Mouse (Mus musculus): ENCODE data around the gene Abcf2. TPM values are rescaled to one million over a fixed set of nuclear protein-coding genes. Genes with fewer than 3 reads are reported as not detected.

The Abcf2 gene
- polyA plus RNA-seq, 1 experiment from 2014 or later, result 153 TPM

DNA sequence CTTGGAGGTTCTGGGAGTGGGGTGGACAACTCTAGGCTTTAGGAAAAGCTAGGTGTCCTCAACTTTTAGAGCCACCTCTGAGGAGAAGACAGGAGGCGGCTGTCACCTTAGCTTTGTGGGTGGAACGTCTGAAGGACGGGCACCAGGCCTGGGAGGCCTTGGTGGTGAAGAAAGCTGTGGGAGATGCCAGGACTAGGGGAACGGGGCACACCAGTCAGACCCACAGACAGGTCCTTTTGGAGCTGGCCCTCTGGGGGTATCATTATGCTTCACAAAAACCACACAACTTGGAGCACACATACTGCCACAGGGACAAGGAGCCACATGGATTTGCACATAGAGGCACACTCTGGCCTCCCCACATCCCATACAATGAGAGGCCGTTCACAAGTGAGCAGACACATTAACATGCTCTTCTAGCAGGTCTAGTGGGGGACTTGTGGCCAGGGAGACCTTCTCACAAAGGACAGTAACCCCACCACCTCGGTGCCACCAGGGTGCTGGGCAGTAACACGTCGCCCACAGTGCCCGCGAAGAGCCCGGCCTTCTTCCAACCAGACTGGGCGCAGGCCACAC is 26.9 kb upstream of the Abcf2 start:
- no peaks in the 10 kb centered on the region for H3K36me3 ChIP-seq (ENCODE audit: control insufficient read depth, insufficient read depth, low read length)
- peak overlapping the region; percentile 51 for H3K4me3 ChIP-seq (ENCODE audit: low read depth, low read length)
- H3K4me1 ChIP-seq (replicated peaks; ENCODE audit: control insufficient read depth, insufficient read depth, low read length), result peaks cover 58% of the 10 kb centered on the region
- no peaks in the 10 kb centered on the region for H3K27me3 ChIP-seq (ENCODE audit: control insufficient read depth, insufficient read depth, low read length)
- DNase-seq (ENCODE audit: low spot score) (no peak), ATAC-seq (replicated peaks; ENCODE audit: low FRiP score) (no peak; the same call in 1 of the 2 replicates)
- H3K27ac ChIP-seq (ENCODE audit: low read depth, low read length), result peak overlapping the region; percentile 98
- H3K9ac ChIP-seq (ENCODE audit: low read length), result peak overlapping the region; percentile 86
- H3K4me2 ChIP-seq (ENCODE audit: low read depth, low read length, severe bottlenecking), result peak overlapping the region; percentile 71
- H3K9me3 ChIP-seq (ENCODE audit: control insufficient read depth, low read length), result no peaks in the 10 kb centered on the region
- 19% methylated on average over 12 of the region's 12 CpGs for WGBS

DNA sequence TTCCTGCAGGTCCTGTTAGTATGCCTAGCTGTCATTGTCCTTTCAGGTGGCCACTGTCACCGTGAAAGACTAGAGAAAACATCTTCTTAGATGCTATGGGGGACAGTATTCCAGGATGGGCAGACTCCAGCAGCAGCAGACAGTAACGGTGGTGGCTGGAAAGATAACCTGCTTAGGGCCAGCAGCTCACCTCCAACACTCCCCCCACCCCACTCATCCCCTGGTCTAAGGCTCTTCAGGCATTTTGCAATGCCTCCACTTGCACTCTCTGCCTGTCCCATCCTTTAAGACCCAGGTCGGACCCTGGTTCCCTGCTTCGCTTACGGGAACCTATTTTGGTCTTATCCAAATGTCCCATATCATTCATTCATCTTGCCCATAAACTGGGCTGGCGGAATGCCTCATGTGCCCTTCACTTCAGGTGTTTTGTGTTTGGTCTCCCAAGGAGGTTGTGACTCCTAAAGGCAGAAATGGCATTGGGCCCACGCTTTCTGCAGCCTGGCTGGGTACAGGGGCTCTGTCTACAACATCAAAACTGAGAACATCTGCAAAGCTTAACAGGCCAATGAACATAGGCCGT is 26.3 kb upstream of the Abcf2 start:
- DNase-seq (ENCODE audit: low spot score), result no peak
- 59% methylated on average over 8 of the region's 8 CpGs for WGBS
- Histone ChIP-seq H3K9me3 (ENCODE audit: control insufficient read depth, low read length) (no peaks in the 10 kb centered on the region), H3K36me3 (ENCODE audit: control insufficient read depth, insufficient read depth, low read length) (no peaks in the 10 kb centered on the region), H3K9ac (ENCODE audit: low read length) (peak overlapping the region; percentile 86), H3K27ac (ENCODE audit: low read depth, low read length) (peak overlapping the region; percentile 98), H3K4me2 (ENCODE audit: low read depth, low read length, severe bottlenecking) (peak overlapping the region; percentile 94), H3K4me3 (ENCODE audit: low read depth, low read length) (no peak overlapping the region), H3K4me1 (replicated peaks; ENCODE audit: control insufficient read depth, insufficient read depth, low read length) (peaks cover 65% of the 10 kb centered on the region), H3K27me3 (ENCODE audit: control insufficient read depth, insufficient read depth, low read length) (no peaks in the 10 kb centered on the region)
- no peak for ATAC-seq (replicated peaks; ENCODE audit: low FRiP score)

GRCm38 (mm10) chr5:24602751-24603343 is 25.6 kb upstream of the Abcf2 start:
- peak; percentile 88 for DNase-seq (ENCODE audit: low spot score)
- H3K27ac ChIP-seq (ENCODE audit: low read depth, low read length), result peak overlapping the region; percentile 98
- H3K9me3 ChIP-seq (ENCODE audit: control insufficient read depth, low read length), result no peaks in the 10 kb centered on the region
- 1% methylated on average over 16 of the region's 16 CpGs for WGBS
- peak overlapping the region; percentile 94 for H3K4me2 ChIP-seq (ENCODE audit: low read depth, low read length, severe bottlenecking)
- H3K4me1 ChIP-seq (replicated peaks; ENCODE audit: control insufficient read depth, insufficient read depth, low read length), result peaks cover 72% of the 10 kb centered on the region
- peak overlapping the region; percentile 67 for H3K4me3 ChIP-seq (ENCODE audit: low read depth, low read length)
- H3K27me3 ChIP-seq (ENCODE audit: control insufficient read depth, insufficient read depth, low read length), result no peaks in the 10 kb centered on the region
- ATAC-seq (replicated peaks; ENCODE audit: low FRiP score), result peak; percentile 32
- H3K9ac ChIP-seq (ENCODE audit: low read length), result peak overlapping the region; percentile 84
- no peaks in the 10 kb centered on the region for H3K36me3 ChIP-seq (ENCODE audit: control insufficient read depth, insufficient read depth, low read length)

- Histone ChIP-seq H3K27ac (ENCODE audit: low read depth, low read length) (peak overlapping the region; percentile 98), H3K9ac (ENCODE audit: low read length) (peak overlapping the region; percentile 84), H3K27me3 (ENCODE audit: control insufficient read depth, insufficient read depth, low read length) (no peaks in the 10 kb centered on the region), H3K4me1 (replicated peaks; ENCODE audit: control insufficient read depth, insufficient read depth, low read length) (peaks cover 73% of the 10 kb centered on the region), H3K4me3 (ENCODE audit: low read depth, low read length) (peak overlapping the region; percentile 67), H3K4me2 (ENCODE audit: low read depth, low read length, severe bottlenecking) (peak overlapping the region; percentile 94), H3K36me3 (ENCODE audit: control insufficient read depth, insufficient read depth, low read length) (no peaks in the 10 kb centered on the region), H3K9me3 (ENCODE audit: control insufficient read depth, low read length) (no peaks in the 10 kb centered on the region)
- under 1% methylated on average over 73 of the region's 73 CpGs for WGBS
- DNase-seq (ENCODE audit: low spot score), result peak; percentile 88
- peak; percentile 49 for ATAC-seq (replicated peaks; ENCODE audit: low FRiP score)
These were observed 24.9 kb upstream of the Abcf2 start for GRCm38 (mm10) chr5:24601911-24602750.

- H3K4me1 ChIP-seq (replicated peaks; ENCODE audit: control insufficient read depth, insufficient read depth, low read length), result peaks cover 69% of the 10 kb centered on the region
- DNase-seq (ENCODE audit: low spot score) (peak; percentile 79), ATAC-seq (replicated peaks; ENCODE audit: low FRiP score) (no peak)
- H3K36me3 ChIP-seq (ENCODE audit: control insufficient read depth, insufficient read depth, low read length), result no peaks in the 10 kb centered on the region
- H3K4me2 ChIP-seq (ENCODE audit: low read depth, low read length, severe bottlenecking), result peak overlapping the region; percentile 94
- no peaks in the 10 kb centered on the region for H3K9me3 ChIP-seq (ENCODE audit: control insufficient read depth, low read length)
- H3K4me3 ChIP-seq (ENCODE audit: low read depth, low read length), result peak overlapping the region; percentile 67
- H3K9ac ChIP-seq (ENCODE audit: low read length), result peak overlapping the region; percentile 84
- no peaks in the 10 kb centered on the region for H3K27me3 ChIP-seq (ENCODE audit: control insufficient read depth, insufficient read depth, low read length)
- whole genome bisulfite sequencing, result under 1% methylated on average over 33 of the region's 33 CpGs
- peak overlapping the region; percentile 98 for H3K27ac ChIP-seq (ENCODE audit: low read depth, low read length)
These were observed 24.0 kb upstream of the Abcf2 start for GRCm38 (mm10) chr5:24601071-24601835.

DNA sequence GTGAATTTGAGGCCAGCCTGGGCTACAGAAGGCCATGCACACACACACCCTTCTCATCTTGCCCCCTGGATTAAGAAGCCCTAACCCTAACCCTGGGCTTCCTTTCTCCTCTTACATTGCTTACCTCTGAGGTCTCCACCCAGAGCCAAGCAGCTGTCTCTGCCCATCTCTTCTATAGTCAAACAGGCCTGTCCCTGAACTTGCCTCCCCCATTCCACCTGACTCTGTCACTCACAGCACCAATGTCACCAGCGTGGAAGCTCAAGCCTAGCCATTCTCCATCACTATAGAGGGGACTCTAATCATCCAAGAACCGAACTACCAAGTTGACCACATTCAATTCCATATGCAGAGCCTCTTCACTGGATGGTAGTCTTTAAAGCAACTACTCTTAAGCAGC is 23.0 kb upstream of the Abcf2 start:
- WGBS, result 54% methylated on average over 2 of the region's 2 CpGs
- Histone ChIP-seq H3K9ac (ENCODE audit: low read length) (no peak overlapping the region), H3K27ac (ENCODE audit: low read depth, low read length) (no peak overlapping the region), H3K4me1 (replicated peaks; ENCODE audit: control insufficient read depth, insufficient read depth, low read length) (peaks cover 68% of the 10 kb centered on the region), H3K4me3 (ENCODE audit: low read depth, low read length) (no peak overlapping the region), H3K9me3 (ENCODE audit: control insufficient read depth, low read length) (no peaks in the 10 kb centered on the region), H3K4me2 (ENCODE audit: low read depth, low read length, severe bottlenecking) (peak overlapping the region; percentile 94), H3K36me3 (ENCODE audit: control insufficient read depth, insufficient read depth, low read length) (no peaks in the 10 kb centered on the region; the same call in 1 of the 2 replicates), H3K27me3 (ENCODE audit: control insufficient read depth, insufficient read depth, low read length) (no peaks in the 10 kb centered on the region)
- DNase-seq (ENCODE audit: low spot score) (no peak), ATAC-seq (replicated peaks; ENCODE audit: low FRiP score) (no peak)

- H3K4me3 ChIP-seq (ENCODE audit: low read depth, low read length), result peak overlapping the region; percentile 46
- DNase-seq (ENCODE audit: low spot score), result no peak
- H3K9me3 ChIP-seq (ENCODE audit: control insufficient read depth, low read length), result no peaks in the 10 kb centered on the region
- no peak overlapping the region for H3K27ac ChIP-seq (ENCODE audit: low read depth, low read length)
- H3K27me3 ChIP-seq (ENCODE audit: control insufficient read depth, insufficient read depth, low read length), result no peaks in the 10 kb centered on the region
- no peak for ATAC-seq (replicated peaks; ENCODE audit: low FRiP score)
- peak overlapping the region; percentile 73 for H3K9ac ChIP-seq (ENCODE audit: low read length)
- peak overlapping the region; percentile 90 for H3K4me2 ChIP-seq (ENCODE audit: low read depth, low read length, severe bottlenecking)
- peaks cover 6% of the 10 kb centered on the region; the same call in 1 of the 2 replicates for H3K36me3 ChIP-seq (ENCODE audit: control insufficient read depth, insufficient read depth, low read length)
- 14% methylated on average over 8 of the region's 8 CpGs for WGBS
- peaks cover 62% of the 10 kb centered on the region for H3K4me1 ChIP-seq (replicated peaks; ENCODE audit: control insufficient read depth, insufficient read depth, low read length)
These were observed 21.9 kb upstream of the Abcf2 start for GRCm38 (mm10) chr5:24599137-24599536.

- peaks cover 6% of the 10 kb centered on the region; the same call in 1 of the 2 replicates for H3K36me3 ChIP-seq (ENCODE audit: control insufficient read depth, insufficient read depth, low read length)
- H3K4me2 ChIP-seq (ENCODE audit: low read depth, low read length, severe bottlenecking), result peak overlapping the region; percentile 90
- peak; percentile 86 for DNase-seq (ENCODE audit: low spot score)
- H3K27me3 ChIP-seq (ENCODE audit: control insufficient read depth, insufficient read depth, low read length), result no peaks in the 10 kb centered on the region
- peak overlapping the region; percentile 57 for H3K27ac ChIP-seq (ENCODE audit: low read depth, low read length)
- peak overlapping the region; percentile 46 for H3K4me3 ChIP-seq (ENCODE audit: low read depth, low read length)
- WGBS, result 2% methylated on average over 41 of the region's 41 CpGs
- H3K9me3 ChIP-seq (ENCODE audit: control insufficient read depth, low read length), result no peaks in the 10 kb centered on the region
- peak overlapping the region; percentile 73 for H3K9ac ChIP-seq (ENCODE audit: low read length)
- ATAC-seq (replicated peaks; ENCODE audit: low FRiP score), result peak; percentile 28
- H3K4me1 ChIP-seq (replicated peaks; ENCODE audit: control insufficient read depth, insufficient read depth, low read length), result peaks cover 57% of the 10 kb centered on the region
These were observed 21.3 kb upstream of the Abcf2 start for GRCm38 (mm10) chr5:24598570-24599006.
